Mouse (Mus musculus) embryonic facial prominence, embryonic 12.5 days (tissue): Measurements from ENCODE around the gene Myo18b. TPM values are rescaled to one million over a fixed set of nuclear protein-coding genes. Genes with fewer than 3 reads are reported as not detected.
A peak's percentile ranks its signal among the peaks of the same experiment; 100 is the strongest.

Experiments
- ATAC-seq: fragments of 200-750 bp; cut with Nextera tagmentation; 2 replicates; pipeline ENCODE4 v1.8.0; 2017; ENCODE audit not compliant: insufficient number of reproducible peaks, insufficient read depth, low FRiP score, low TSS enrichment
- H3K27ac ChIP-seq: fragments of 300-500 bp; sonication (generic); 2 replicates; pipeline ENCODE4 v1.5.1; 2016; ENCODE audit warnings: mild to moderate bottlenecking
- H3K27me3 ChIP-seq: fragments of 300-500 bp; sonication (generic); 2 replicates; pipeline ENCODE4 v1.6.1; 2016; ENCODE audit warnings: mild to moderate bottlenecking, moderate library complexity
- H3K36me3 ChIP-seq: fragments of 300-500 bp; sonication (generic); 2 replicates; pipeline ENCODE4 v1.6.1; 2016; ENCODE audit warnings: mild to moderate bottlenecking
- H3K4me1 ChIP-seq: fragments of 300-500 bp; sonication (generic); 2 replicates; pipeline ENCODE4 v1.6.1; 2016
- H3K4me2 ChIP-seq: fragments of 300-500 bp; sonication (generic); replicated peaks from 2 replicates; pipeline ENCODE4 v1.6.1; 2016; ENCODE audit warnings: mild to moderate bottlenecking, moderate library complexity
- H3K4me3 ChIP-seq: fragments of 300-500 bp; sonication (generic); 2 replicates; pipeline ENCODE4 v1.5.1; 2016; ENCODE audit warnings: mild to moderate bottlenecking
- H3K9ac ChIP-seq: fragments of 300-500 bp; sonication (generic); 2 replicates; pipeline ENCODE4 v1.6.1; 2016; ENCODE audit warnings: mild to moderate bottlenecking, moderate library complexity
- H3K9me3 ChIP-seq: fragments of 300-500 bp; sonication (generic); 2 replicates; pipeline ENCODE4 v1.6.1; 2016; ENCODE audit warnings: mild to moderate bottlenecking, moderate library complexity
- WGBS: fragments of 180-500 bp; shearing (Covaris S2); methylation state at CpG from one replicate; pipeline ENCODE4 v1.1.7; 2016; 5-methylcytosine and 5-hydroxymethylcytosine counted together
- polyA plus RNA-seq: library from polyadenylated mRNA; unstranded; fragments of >200 nt; fragmentation: Nextera tagmentation; extraction: Ambion mirVana; gene quantifications from 2 replicates; pipeline ENCODE4 v1.2.1, GENCODE M21; 2016

Myo18b gene
- polyA plus RNA-seq, 1 experiment from 2014 or later = 0.75 TPM

DNA sequence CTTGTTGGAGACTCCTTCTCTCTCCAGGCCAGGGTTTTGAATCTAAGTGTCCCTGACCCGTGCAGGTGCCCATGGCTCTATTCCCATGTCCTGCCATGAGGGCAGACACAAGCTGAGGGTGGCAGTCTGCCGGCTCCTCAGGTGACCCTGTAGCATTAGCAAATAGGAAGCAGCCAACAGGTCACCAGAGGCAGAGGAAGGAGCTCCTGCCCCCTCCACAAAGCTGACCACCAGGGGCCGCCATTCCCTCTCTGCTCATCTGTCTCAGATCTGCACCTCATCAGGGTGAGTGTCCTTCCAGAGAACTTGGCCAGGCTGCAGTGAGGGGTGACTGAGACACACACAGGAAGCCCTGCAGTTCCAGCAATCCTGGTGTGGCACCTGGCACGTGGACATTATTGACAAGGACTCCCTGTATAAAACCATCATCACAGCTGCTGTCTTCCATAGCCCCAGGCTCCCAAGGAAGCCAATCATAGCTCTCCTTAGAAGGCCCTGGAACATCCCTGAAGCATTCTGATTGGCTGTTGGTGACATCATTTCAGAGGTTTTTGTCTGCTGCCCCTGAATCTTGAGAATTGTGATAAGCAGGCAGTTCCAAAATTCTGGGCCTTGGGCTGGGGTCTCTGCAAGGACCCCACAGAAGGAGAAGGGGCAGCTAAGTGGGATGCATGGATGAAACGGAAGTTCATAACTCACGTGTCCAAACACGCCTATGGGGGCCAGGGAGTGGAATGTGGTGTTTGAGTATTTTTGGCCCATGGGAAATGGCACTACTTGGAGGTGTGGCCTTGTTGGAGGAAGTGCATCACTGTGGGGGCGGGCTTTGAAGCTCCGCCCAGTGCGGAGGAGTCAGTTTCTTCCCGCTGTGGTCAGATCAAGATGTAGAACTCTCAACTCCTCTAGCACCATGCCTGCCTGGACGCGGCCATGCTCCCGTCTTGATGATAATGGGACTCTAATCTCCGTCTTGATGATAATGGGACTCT, 104.1 kb downstream of the Myo18b start:
- WGBS = 79% methylated on average over 15 of the region's 15 CpGs
- Histone ChIP-seq H3K27me3 (0 out of 2 replicates have a peak, but pooled peaks cover 5% of the 10 kb centered on the region), H3K4me2 (no peak overlapping the region), H3K4me1 (no peaks in the 10 kb centered on the region), H3K9me3 (no peaks in the 10 kb centered on the region), H3K4me3 (no peak overlapping the region), H3K36me3 (no peaks in the 10 kb centered on the region), H3K27ac (no peak overlapping the region), H3K9ac (no peak overlapping the region)
- ATAC-seq = no peak

- Histone ChIP-seq H3K4me1 (no peaks in the 10 kb centered on the region), H3K9ac (no peak overlapping the region), H3K36me3 (no peaks in the 10 kb centered on the region), H3K4me3 (no peak overlapping the region), H3K4me2 (no peak overlapping the region), H3K27me3 (0 out of 2 replicates have a peak, but pooled peaks cover 5% of the 10 kb centered on the region), H3K27ac (no peak overlapping the region), H3K9me3 (no peaks in the 10 kb centered on the region)
- no peak for ATAC-seq
- WGBS = 70% methylated on average over 4 of the region's 4 CpGs
These were observed 105.6 kb downstream of the Myo18b start for GRCm38 (mm10) chr5:112790376-112791111.

- no peak overlapping the region for H3K4me2 ChIP-seq
- no peak overlapping the region for H3K4me3 ChIP-seq
- H3K27ac ChIP-seq = no peak overlapping the region
- H3K4me1 ChIP-seq = no peaks in the 10 kb centered on the region
- H3K27me3 ChIP-seq = no peaks in the 10 kb centered on the region
- no peak for ATAC-seq
- H3K9me3 ChIP-seq = no peaks in the 10 kb centered on the region
- H3K36me3 ChIP-seq = no peaks in the 10 kb centered on the region
- 92% methylated on average over 2 of the region's 2 CpGs for WGBS
- no peak overlapping the region; the same call in 1 of the 2 replicates for H3K9ac ChIP-seq
These were observed 107.7 kb downstream of the Myo18b start for GRCm38 (mm10) chr5:112788441-112788840.

DNA sequence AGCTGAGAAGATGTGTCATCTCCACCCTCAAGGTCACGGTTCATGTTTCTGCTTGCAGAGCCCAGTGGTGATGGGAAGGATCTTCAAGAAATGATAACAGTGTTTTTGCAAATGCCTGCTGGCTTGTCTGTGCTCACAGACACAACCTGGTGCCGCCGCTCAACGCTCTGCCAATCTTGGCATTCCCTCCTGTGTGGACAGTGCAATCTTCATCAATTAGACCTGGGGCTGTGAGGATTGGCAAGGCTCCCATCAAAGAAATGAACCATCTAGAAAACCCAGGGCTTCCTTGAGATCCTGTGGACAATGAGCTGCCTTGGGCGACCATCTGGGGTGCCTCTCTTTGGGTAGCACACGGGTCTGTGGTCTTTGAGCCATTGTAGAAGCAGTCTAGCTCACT, 109.4 kb downstream of the Myo18b start:
- no peak overlapping the region for H3K27ac ChIP-seq
- H3K27me3 ChIP-seq = no peaks in the 10 kb centered on the region
- no peaks in the 10 kb centered on the region for H3K36me3 ChIP-seq
- no peak overlapping the region for H3K4me2 ChIP-seq
- no peak overlapping the region for H3K9ac ChIP-seq
- H3K4me1 ChIP-seq = no peaks in the 10 kb centered on the region
- no peaks in the 10 kb centered on the region for H3K9me3 ChIP-seq
- no peak for ATAC-seq
- H3K4me3 ChIP-seq = no peak overlapping the region
- 86% methylated on average over 6 of the region's 6 CpGs for WGBS

DNA sequence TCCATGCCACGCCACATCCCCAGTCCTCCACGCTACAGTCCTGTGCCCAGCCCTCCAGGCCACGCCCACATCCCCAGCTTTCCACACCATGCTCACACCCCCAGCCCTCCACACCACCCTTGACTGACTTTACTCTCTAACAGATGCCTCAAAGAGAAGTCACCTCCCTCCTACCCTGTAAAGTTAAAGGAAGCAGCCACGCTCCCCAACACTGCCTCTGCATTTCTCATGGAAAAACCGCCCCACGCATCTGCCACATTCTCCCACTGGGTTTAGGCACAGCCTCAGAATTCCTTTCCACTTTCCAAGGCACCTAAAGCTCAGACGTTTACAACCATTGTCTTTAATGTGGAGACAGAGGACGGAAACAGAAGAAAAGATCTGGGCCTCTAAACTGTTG, 110.1 kb downstream of the Myo18b start:
- H3K27me3 ChIP-seq = no peaks in the 10 kb centered on the region
- no peaks in the 10 kb centered on the region for H3K4me1 ChIP-seq
- H3K4me2 ChIP-seq = no peak overlapping the region
- no peaks in the 10 kb centered on the region for H3K36me3 ChIP-seq
- WGBS = 81% methylated on average over 8 of the region's 8 CpGs
- H3K4me3 ChIP-seq = no peak overlapping the region
- H3K9me3 ChIP-seq = no peaks in the 10 kb centered on the region
- ATAC-seq = no peak
- no peak overlapping the region for H3K9ac ChIP-seq
- no peak overlapping the region for H3K27ac ChIP-seq

GRCm38 (mm10) chr5:112781719-112782118, 114.4 kb downstream of the Myo18b start:
- Histone ChIP-seq H3K9ac (no peak overlapping the region), H3K9me3 (no peaks in the 10 kb centered on the region), H3K4me2 (no peak overlapping the region), H3K36me3 (no peaks in the 10 kb centered on the region), H3K4me1 (no peaks in the 10 kb centered on the region), H3K27ac (no peak overlapping the region), H3K4me3 (no peak overlapping the region), H3K27me3 (no peaks in the 10 kb centered on the region)
- ATAC-seq = no peak
- 86% methylated on average over 7 of the region's 7 CpGs for WGBS

DNA sequence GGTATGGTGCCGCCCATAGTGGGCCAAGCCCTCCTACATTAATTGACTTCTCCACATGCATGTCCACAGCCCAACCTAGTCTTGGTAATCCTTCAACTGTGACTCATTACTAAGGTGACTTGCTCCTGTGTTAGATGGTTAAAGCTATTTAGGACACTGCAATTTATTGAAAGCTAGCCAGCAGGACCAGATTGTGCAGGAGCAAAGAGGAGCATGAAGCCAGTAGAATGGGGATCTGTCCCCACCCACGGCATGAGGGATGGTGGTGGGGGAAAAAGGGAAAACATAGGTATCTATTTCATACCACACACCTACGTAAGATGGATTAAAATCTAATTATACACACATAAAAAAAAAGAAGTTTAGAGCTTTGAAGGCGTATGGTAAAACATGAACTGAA, 114.9 kb downstream of the Myo18b start:
- Histone ChIP-seq H3K27me3 (no peaks in the 10 kb centered on the region), H3K4me2 (no peak overlapping the region), H3K9ac (no peak overlapping the region), H3K4me3 (no peak overlapping the region), H3K4me1 (no peaks in the 10 kb centered on the region), H3K9me3 (no peaks in the 10 kb centered on the region), H3K36me3 (no peaks in the 10 kb centered on the region), H3K27ac (no peak overlapping the region)
- no peak for ATAC-seq
- 82% methylated on average over 4 of the region's 4 CpGs for WGBS

DNA sequence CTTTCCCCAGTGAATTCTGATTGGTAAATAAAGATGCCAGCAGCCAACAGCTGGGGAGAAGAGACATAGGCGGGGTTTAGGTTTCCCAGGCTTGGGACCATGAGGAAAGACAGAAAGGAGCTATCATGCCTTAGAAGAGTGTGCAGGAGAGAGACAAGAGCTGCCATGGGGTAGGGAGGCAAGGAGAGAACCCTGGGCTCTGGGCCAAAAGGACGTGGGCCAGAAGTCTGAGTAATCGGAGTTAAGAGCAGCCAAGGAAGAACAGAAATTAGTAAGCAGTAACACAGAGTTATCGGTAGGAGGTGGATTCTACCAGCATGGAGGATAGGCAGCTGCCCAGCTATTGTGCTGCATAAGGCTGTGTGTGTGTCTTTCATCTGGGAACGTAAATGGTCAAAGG, 115.8 kb downstream of the Myo18b start:
- Histone ChIP-seq H3K36me3 (no peaks in the 10 kb centered on the region), H3K27ac (no peak overlapping the region), H3K4me3 (no peak overlapping the region), H3K4me1 (no peaks in the 10 kb centered on the region), H3K27me3 (no peaks in the 10 kb centered on the region), H3K9ac (no peak overlapping the region), H3K9me3 (no peaks in the 10 kb centered on the region), H3K4me2 (no peak overlapping the region)
- no peak for ATAC-seq
- WGBS = 70% methylated on average over 5 of the region's 5 CpGs

DNA sequence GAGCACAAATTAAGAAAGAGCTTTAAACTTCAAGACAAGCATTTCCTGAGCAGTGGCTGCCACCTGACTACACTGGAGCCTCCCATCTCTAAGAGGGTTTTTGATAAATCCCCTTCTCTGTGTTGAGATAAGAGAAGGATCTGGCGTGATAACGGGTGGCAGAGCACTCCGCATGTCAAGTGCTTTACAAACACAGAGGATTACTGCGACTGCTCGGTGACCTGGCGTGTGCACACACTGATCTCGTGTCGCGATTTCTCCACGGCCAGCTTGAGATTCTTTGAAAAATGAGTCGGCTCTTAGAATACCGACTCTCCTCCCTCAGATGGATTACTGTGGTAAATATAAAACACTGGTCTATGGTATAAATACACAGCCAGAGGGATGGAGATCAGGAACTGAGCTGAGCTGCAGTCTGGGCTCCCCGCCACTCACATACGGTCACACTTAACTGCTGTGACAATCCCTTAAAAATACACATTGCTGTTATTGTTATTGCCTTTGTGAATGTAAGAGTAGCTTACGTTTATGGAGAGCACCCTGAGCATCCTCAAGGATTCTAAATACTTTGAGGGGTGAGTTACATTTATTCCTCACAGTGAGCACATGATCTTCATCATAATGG, 119.3 kb downstream of the Myo18b start:
- Histone ChIP-seq H3K4me1 (no peaks in the 10 kb centered on the region), H3K27me3 (no peaks in the 10 kb centered on the region), H3K27ac (no peak overlapping the region), H3K36me3 (no peaks in the 10 kb centered on the region), H3K9me3 (no peaks in the 10 kb centered on the region), H3K4me3 (no peak overlapping the region), H3K4me2 (no peak overlapping the region), H3K9ac (no peak overlapping the region)
- WGBS = 62% methylated on average over 15 of the region's 15 CpGs
- ATAC-seq = no peak

- ATAC-seq = no peak
- Histone ChIP-seq H3K36me3 (no peaks in the 10 kb centered on the region), H3K9ac (no peak overlapping the region), H3K27me3 (no peaks in the 10 kb centered on the region), H3K4me2 (no peak overlapping the region), H3K4me3 (no peak overlapping the region), H3K9me3 (no peaks in the 10 kb centered on the region), H3K27ac (no peak overlapping the region), H3K4me1 (no peaks in the 10 kb centered on the region)
- 27% methylated on average over 4 of the region's 4 CpGs for WGBS
These were observed 122.7 kb downstream of the Myo18b start for GRCm38 (mm10) chr5:112773429-112773828.

- Histone ChIP-seq H3K4me3 (no peak overlapping the region), H3K4me2 (no peak overlapping the region), H3K4me1 (no peaks in the 10 kb centered on the region), H3K27ac (0 out of 2 replicates have a peak overlapping the region, but pooled peaks have one; percentile 41), H3K36me3 (no peaks in the 10 kb centered on the region), H3K9me3 (no peaks in the 10 kb centered on the region), H3K9ac (no peak overlapping the region), H3K27me3 (no peaks in the 10 kb centered on the region)
- 56% methylated on average over 6 of the region's 6 CpGs for WGBS
- ATAC-seq = no peak
These were observed 124.7 kb downstream of the Myo18b start for GRCm38 (mm10) chr5:112771376-112771901.
